Mouse (Mus musculus): ENCODE data around the gene Itga10. TPM values are rescaled to one million over a fixed set of nuclear protein-coding genes. Genes with fewer than 3 reads are reported as not detected.

The Itga10 gene
- polyA plus RNA-seq, 1 experiment from 2014 or later: 0.92 TPM

- Histone ChIP-seq H3K9me3 (ENCODE audit: control insufficient read depth, low read length) (no peaks in the 10 kb centered on the region), H3K4me2 (ENCODE audit: low read depth, severe bottlenecking) (no peak overlapping the region), H3K9ac (ENCODE audit: low read length) (no peak overlapping the region), H3K27ac (replicated peaks; ENCODE audit: low read depth, low read length) (no peak overlapping the region), H3K27me3 (ENCODE audit: control insufficient read depth, insufficient read depth, low read length) (no peaks in the 10 kb centered on the region), H3K36me3 (ENCODE audit: control insufficient read depth, insufficient read depth, low read length) (peaks cover 12% of the 10 kb centered on the region), H3K4me1 (ENCODE audit: control insufficient read depth, insufficient read depth, low read length) (0 out of 2 replicates have a peak, but pooled peaks cover 2% of the 10 kb centered on the region), H3K4me3 (ENCODE audit: low read depth, low read length) (no peak overlapping the region)
- ATAC-seq (ENCODE audit: insufficient number of reproducible peaks, low FRiP score, low TSS enrichment, low read depth) (no peak), DNase-seq (ENCODE audit: low spot score) (no peak)
- 89% methylated on average over 11 of the region's 11 CpGs for WGBS
Measured at GRCm38 (mm10) chr3:96706217-96706616, 60.8 kb downstream of the Itga10 start.

- 75% methylated on average over 7 of the region's 7 CpGs for WGBS
- no peak overlapping the region for H3K27ac ChIP-seq (replicated peaks; ENCODE audit: low read depth, low read length)
- no peak overlapping the region for H3K4me3 ChIP-seq (ENCODE audit: low read depth, low read length)
- ATAC-seq (ENCODE audit: insufficient number of reproducible peaks, low FRiP score, low TSS enrichment, low read depth) (no peak), DNase-seq (ENCODE audit: low spot score) (no peak)
- H3K4me2 ChIP-seq (ENCODE audit: low read depth, severe bottlenecking): no peak overlapping the region
- 0 out of 2 replicates have a peak, but pooled peaks cover 2% of the 10 kb centered on the region for H3K4me1 ChIP-seq (ENCODE audit: control insufficient read depth, insufficient read depth, low read length)
- no peaks in the 10 kb centered on the region for H3K9me3 ChIP-seq (ENCODE audit: control insufficient read depth, low read length)
- H3K27me3 ChIP-seq (ENCODE audit: control insufficient read depth, insufficient read depth, low read length): no peaks in the 10 kb centered on the region
- H3K36me3 ChIP-seq (ENCODE audit: control insufficient read depth, insufficient read depth, low read length): peaks cover 14% of the 10 kb centered on the region
- H3K9ac ChIP-seq (ENCODE audit: low read length): no peak overlapping the region
Measured at GRCm38 (mm10) chr3:96706984-96707383, 61.6 kb downstream of the Itga10 start.

- Histone ChIP-seq H3K9me3 (ENCODE audit: control insufficient read depth, low read length) (no peaks in the 10 kb centered on the region), H3K27ac (replicated peaks; ENCODE audit: low read depth, low read length) (no peak within 1 kb of the TSS), H3K4me2 (ENCODE audit: low read depth, severe bottlenecking) (peak within 1 kb of the TSS; percentile 90), H3K36me3 (ENCODE audit: control insufficient read depth, insufficient read depth, low read length) (peaks cover 13% of the 10 kb centered on the region), H3K27me3 (ENCODE audit: control insufficient read depth, insufficient read depth, low read length) (no peaks in the 10 kb centered on the region), H3K4me1 (ENCODE audit: control insufficient read depth, insufficient read depth, low read length) (0 out of 2 replicates have a peak, but pooled peaks cover 2% of the 10 kb centered on the region), H3K4me3 (ENCODE audit: low read depth, low read length) (peak within 1 kb of the TSS; percentile 45), H3K9ac (ENCODE audit: low read length) (peak within 1 kb of the TSS; percentile 70)
- peak; percentile 86 for DNase-seq (ENCODE audit: low spot score)
- peak; percentile 74 for ATAC-seq (ENCODE audit: insufficient number of reproducible peaks, low FRiP score, low TSS enrichment, low read depth)
- 5% methylated on average over 42 of the region's 42 CpGs for WGBS
Measured at GRCm38 (mm10) chr3:96707903-96708683, 62.7 kb downstream of the Itga10 start, which contains the start of gene Nudt17. Gene Nudt17 (minus strand): TSS chr3:96708562.

- Histone ChIP-seq H3K36me3 (ENCODE audit: control insufficient read depth, insufficient read depth, low read length) (peaks cover 18% of the 10 kb centered on the region), H3K4me1 (ENCODE audit: control insufficient read depth, insufficient read depth, low read length) (0 out of 2 replicates have a peak, but pooled peaks cover 2% of the 10 kb centered on the region), H3K4me2 (ENCODE audit: low read depth, severe bottlenecking) (no peak overlapping the region), H3K4me3 (ENCODE audit: low read depth, low read length) (peak overlapping the region; percentile 45), H3K27me3 (ENCODE audit: control insufficient read depth, insufficient read depth, low read length) (no peaks in the 10 kb centered on the region), H3K27ac (replicated peaks; ENCODE audit: low read depth, low read length) (no peak overlapping the region), H3K9me3 (ENCODE audit: control insufficient read depth, low read length) (no peaks in the 10 kb centered on the region), H3K9ac (ENCODE audit: low read length) (no peak overlapping the region)
- DNase-seq (ENCODE audit: low spot score) (no peak), ATAC-seq (ENCODE audit: insufficient number of reproducible peaks, low FRiP score, low TSS enrichment, low read depth) (no peak)
- WGBS: 36% methylated on average over 2 of the region's 2 CpGs
Measured at GRCm38 (mm10) chr3:96708684-96709064, 63.3 kb downstream of the Itga10 start.

Other genes starting within 250 kb of the Itga10 start
- gene BC107364, start 193.3 kb upstream of the Itga10 start, polyA plus RNA-seq (2014; fragmentation: Nextera tagmentation; extraction: Ambion mirVana): not detected in 2 replicates
- 1.7 and 1.8 TPM in 2 replicates for gene Hfe2, start 120.4 kb upstream of the Itga10 start, polyA plus RNA-seq (2014; fragmentation: Nextera tagmentation; extraction: Ambion mirVana)
- 54.4 and 57.9 TPM in 2 replicates for gene Txnip, start 87.6 kb upstream of the Itga10 start, polyA plus RNA-seq (2014; fragmentation: Nextera tagmentation; extraction: Ambion mirVana)
- gene Gm16253, start 68.6 kb upstream of the Itga10 start, polyA plus RNA-seq (2014; fragmentation: Nextera tagmentation; extraction: Ambion mirVana): 0.69 and 1.0 TPM in 2 replicates
- 18.8 and 22.8 TPM in 2 replicates for gene Polr3gl, start 51.4 kb upstream of the Itga10 start, polyA plus RNA-seq (2014; fragmentation: Nextera tagmentation; extraction: Ambion mirVana)
- gene Ankrd34a, start 48.9 kb upstream of the Itga10 start, polyA plus RNA-seq (2014; fragmentation: Nextera tagmentation; extraction: Ambion mirVana): 1.5 and 1.7 TPM in 2 replicates
- 5.7 and 6.4 TPM in 2 replicates for gene Lix1l, start 44.4 kb upstream of the Itga10 start, polyA plus RNA-seq (2014; fragmentation: Nextera tagmentation; extraction: Ambion mirVana)
- gene Rbm8a, start 15.7 kb upstream of the Itga10 start, polyA plus RNA-seq (2014; fragmentation: Nextera tagmentation; extraction: Ambion mirVana): 240 and 241 TPM in 2 replicates
- 48.4 and 49.2 TPM in 2 replicates for gene Pex11b, start 10.2 kb upstream of the Itga10 start, polyA plus RNA-seq (2014; fragmentation: Nextera tagmentation; extraction: Ambion mirVana)
- gene Gm42957, start 10.1 kb upstream of the Itga10 start, polyA plus RNA-seq (2014; fragmentation: Nextera tagmentation; extraction: Ambion mirVana): 0.11 and 0.34 TPM in 2 replicates
- 0.31 and 0.45 TPM in 2 replicates for gene Ankrd35, start 24.5 kb downstream of the Itga10 start, polyA plus RNA-seq (2014; fragmentation: Nextera tagmentation; extraction: Ambion mirVana)
- gene Pias3, start 50.8 kb downstream of the Itga10 start, polyA plus RNA-seq (2014; fragmentation: Nextera tagmentation; extraction: Ambion mirVana): 41.4 and 42.8 TPM in 2 replicates
- 8.9 and 10.8 TPM in 2 replicates for gene Nudt17, start 63.0 kb downstream of the Itga10 start, polyA plus RNA-seq (2014; fragmentation: Nextera tagmentation; extraction: Ambion mirVana)
- gene Polr3c, start 82.0 kb downstream of the Itga10 start, polyA plus RNA-seq (2014; fragmentation: Nextera tagmentation; extraction: Ambion mirVana): 38.1 and 42.8 TPM in 2 replicates
- 70.0 and 70.7 TPM in 2 replicates for gene Rnf115, start 82.1 kb downstream of the Itga10 start, polyA plus RNA-seq (2014; fragmentation: Nextera tagmentation; extraction: Ambion mirVana)
- not detected in 2 replicates for gene Pdzk1, start 183.7 kb downstream of the Itga10 start, polyA plus RNA-seq (2014; fragmentation: Nextera tagmentation; extraction: Ambion mirVana)
- 0.20 and 0.21 TPM in 2 replicates for gene Cd160, start 183.8 kb downstream of the Itga10 start, polyA plus RNA-seq (2014; fragmentation: Nextera tagmentation; extraction: Ambion mirVana)

All from limb, embryonic 11.5 days (tissue).